Mouse (Mus musculus): ENCODE data around the gene Dspp.

DNA sequence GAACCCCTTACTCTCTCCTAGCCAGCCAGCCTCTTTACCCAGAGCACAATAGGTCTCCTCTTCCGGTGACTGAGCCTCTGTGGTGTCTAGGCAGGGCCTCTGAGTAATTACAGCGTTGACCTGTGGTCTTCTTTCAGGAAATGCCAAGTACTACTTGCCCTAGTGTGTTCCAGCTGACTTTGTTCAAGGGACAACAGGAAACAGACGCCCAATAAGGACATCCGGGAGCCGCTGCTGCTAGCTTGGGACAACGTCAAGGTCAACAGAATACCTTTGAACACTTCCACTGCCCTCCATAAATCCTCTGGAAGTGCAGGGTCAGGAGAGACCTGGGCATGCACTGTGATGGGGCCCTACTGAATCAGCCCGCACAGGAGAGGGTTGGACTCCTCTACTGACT lies 21.2 kb upstream of the Dspp start:
- TF ChIP-seq GATA1 (IDR thresholded peaks at IDR 0.05; ENCODE audit: borderline replicate concordance, low read length) (no peak), FLI1 (IDR thresholded peaks at IDR 0.05; ENCODE audit: low read length) (no peak)
